Mouse (Mus musculus): ENCODE data around the gene Gga2. TPM values are rescaled to one million over a fixed set of nuclear protein-coding genes. Genes with fewer than 3 reads are reported as not detected.

Gga2 gene
- total and polyA plus RNA-seq, 3 experiments, result 29.5 to 95.3 (median 30.1) TPM

DNA sequence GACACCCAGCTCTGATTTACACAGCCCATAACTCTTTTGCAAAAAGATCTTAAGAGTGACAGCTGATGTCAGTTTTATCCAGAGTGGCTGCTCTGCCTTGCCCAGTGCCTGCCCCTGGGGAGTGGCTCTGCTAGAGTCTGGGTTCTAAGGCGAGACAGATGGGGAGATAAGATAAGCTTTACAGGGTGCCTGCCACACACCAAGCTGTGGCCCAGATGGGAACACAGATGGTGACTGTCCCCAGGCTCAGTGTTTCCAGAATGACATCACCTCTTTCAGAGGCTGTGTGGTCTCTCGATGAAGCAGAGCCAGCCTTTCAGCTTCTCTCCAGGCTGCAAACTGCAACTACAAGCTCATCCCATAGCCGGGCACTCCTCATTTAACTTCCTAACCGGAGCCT lies 81.3 kb downstream of the Gga2 start:
- Histone ChIP-seq H3K9me3 (replicated peaks; ENCODE audit: insufficient read depth, low read length) (no peaks in the 10 kb centered on the region), H3K9ac (ENCODE audit: control insufficient read depth, low read depth, low read length, poor library complexity, severe bottlenecking) (no peak overlapping the region), H3K4me1 (ENCODE audit: control insufficient read depth in 1 of 2, insufficient read depth in 2 of 2, low read length in 2 of 2) (peaks cover 0 to 9% of the 10 kb centered on the region in 2 experiments; a peak in 2 of 4 replicates), H3K79me2 (ENCODE audit: control insufficient read depth, insufficient read depth, low read length, poor library complexity) (no peaks in the 10 kb centered on the region), H3K27me3 (ENCODE audit: control insufficient read depth in 1 of 2, insufficient read depth in 2 of 2, low read length in 2 of 2) (no peaks in the 10 kb centered on the region), H3K36me3 (ENCODE audit: control insufficient read depth in 1 of 2, insufficient read depth in 2 of 2, low read length in 2 of 2) (peaks cover 0 to 3% of the 10 kb centered on the region in 2 experiments; a peak in 3 of 4 replicates), H3K4me3 (ENCODE audit: control insufficient read depth in 1 of 2, insufficient read depth in 1 of 2, low read depth in 2 of 2, low read length in 2 of 2) (no peak overlapping the region), H3K27ac (ENCODE audit: control insufficient read depth, low read depth, low read length) (no peak overlapping the region)
- peak; percentile 42 for DNase-seq (ENCODE audit: low read depth, low spot score)
- TF ChIP-seq ETS1 (IDR thresholded peaks at IDR 0.05; ENCODE audit: low read depth, low read length), result peak; percentile 64
- TF ChIP-seq GATA1 (IDR thresholded peaks at IDR 0.05; ENCODE audit: low read depth, low read length), result peak; percentile 47; the same call in 1 of the 2 replicates
- no peak for TF ChIP-seq CHD2 (IDR thresholded peaks at IDR 0.05; ENCODE audit: low read length)
- TF ChIP-seq TAL1 (IDR thresholded peaks at IDR 0.05; ENCODE audit: low read length), result peak; percentile 25; the same call in 1 of the 2 replicates
- 0 out of 2 replicates have a peak, but pooled peaks have one; percentile 17 for TF ChIP-seq TCF12 (IDR thresholded peaks at IDR 0.05; ENCODE audit: low read depth, low read length)

DNA sequence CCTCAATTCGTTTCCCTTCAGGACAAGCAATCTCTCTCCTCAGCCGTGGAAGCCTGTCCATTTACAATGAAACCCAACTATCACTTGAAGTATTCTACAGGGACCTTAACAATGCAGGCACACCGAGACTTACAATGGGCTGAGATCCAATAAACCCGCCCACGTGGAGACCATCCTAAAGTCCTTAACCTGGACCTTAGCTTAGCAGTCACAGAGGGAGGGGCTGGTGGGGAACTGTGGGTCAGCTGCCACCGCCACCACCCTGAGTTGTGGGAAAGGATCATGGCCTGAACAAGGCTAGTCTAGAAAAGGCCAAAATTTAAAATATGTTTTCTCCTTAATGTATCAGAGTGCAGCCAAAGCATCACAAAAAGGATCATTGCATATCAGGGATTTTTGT lies 81.8 kb downstream of the Gga2 start:
- DNase-seq (ENCODE audit: low read depth, low spot score), result no peak
- peaks cover 0 to 3% of the 10 kb centered on the region in 2 experiments; a peak in 3 of 4 replicates for H3K36me3 ChIP-seq (ENCODE audit: control insufficient read depth in 1 of 2, insufficient read depth in 2 of 2, low read length in 2 of 2)
- no peak overlapping the region for H3K9ac ChIP-seq (ENCODE audit: control insufficient read depth, low read depth, low read length, poor library complexity, severe bottlenecking)
- TF ChIP-seq MAZ (IDR thresholded peaks at IDR 0.05; ENCODE audit: low read depth, low read length) (no peak), TAL1 (IDR thresholded peaks at IDR 0.05; ENCODE audit: low read length) (no peak), MAFK (IDR thresholded peaks at IDR 0.05; ENCODE audit: borderline replicate concordance, low read depth, low read length) (no peak), SMC3 (IDR thresholded peaks at IDR 0.05; ENCODE audit: low read depth, low read length) (no peak), ELF1 (IDR thresholded peaks at IDR 0.05; ENCODE audit: low read depth, low read length) (no peak), POLR2A (IDR thresholded peaks at IDR 0.05; ENCODE audit: control insufficient read depth in 1 of 2, insufficient read depth in 1 of 2, low read depth in 1 of 2, low read length in 2 of 2, poor library complexity in 1 of 2) (no peak), TCF12 (IDR thresholded peaks at IDR 0.05; ENCODE audit: low read depth, low read length) (no peak), GATA1 (IDR thresholded peaks at IDR 0.05; ENCODE audit: low read depth, low read length) (no peak), GABPA (IDR thresholded peaks at IDR 0.05; ENCODE audit: low read depth, low read length) (no peak), USF1 (IDR thresholded peaks at IDR 0.05; ENCODE audit: low read depth, low read length) (no peak), BHLHE40 (IDR thresholded peaks at IDR 0.05; ENCODE audit: borderline replicate concordance, low read depth, low read length) (no peak), ZC3H11A (IDR thresholded peaks at IDR 0.05; ENCODE audit: low read depth, low read length) (no peak), HCFC1 (IDR thresholded peaks at IDR 0.05; ENCODE audit: low read depth, low read length) (no peak), POLR2AphosphoS5 (IDR thresholded peaks at IDR 0.05; ENCODE audit: borderline replicate concordance, low read depth, low read length) (no peak), MEF2A (IDR thresholded peaks at IDR 0.05; ENCODE audit: extremely low read depth, insufficient replicate concordance, low read depth, low read length, poor library complexity, severe bottlenecking) (no peak), ZKSCAN1 (IDR thresholded peaks at IDR 0.05; ENCODE audit: low read depth, low read length) (no peak), E2F4 (IDR thresholded peaks at IDR 0.05; ENCODE audit: borderline replicate concordance, low read depth, low read length) (no peak), ZMIZ1 (IDR thresholded peaks at IDR 0.05; ENCODE audit: low read depth, low read length) (no peak)
- no peaks in the 10 kb centered on the region for H3K9me3 ChIP-seq (replicated peaks; ENCODE audit: insufficient read depth, low read length)
- H3K4me1 ChIP-seq (ENCODE audit: control insufficient read depth in 1 of 2, insufficient read depth in 2 of 2, low read length in 2 of 2), result peaks cover 0 to 9% of the 10 kb centered on the region in 2 experiments; a peak in 2 of 4 replicates
- no peaks in the 10 kb centered on the region for H3K27me3 ChIP-seq (ENCODE audit: control insufficient read depth in 1 of 2, insufficient read depth in 2 of 2, low read length in 2 of 2)
- H3K27ac ChIP-seq (ENCODE audit: control insufficient read depth, low read depth, low read length), result no peak overlapping the region
- no peak overlapping the region for H3K4me3 ChIP-seq (ENCODE audit: control insufficient read depth in 1 of 2, insufficient read depth in 1 of 2, low read depth in 2 of 2, low read length in 2 of 2)
- H3K79me2 ChIP-seq (ENCODE audit: control insufficient read depth, insufficient read depth, low read length, poor library complexity), result no peaks in the 10 kb centered on the region

Measured in MEL (cell line).